Mouse (Mus musculus) C2C12 (cell line): ENCODE results near the gene Cpne4.

Experiments
- CEBPB ChIP-seq: IDR thresholded peaks from one replicate; pipeline ENCODE4 v1.6.1; 2011; ENCODE audit warnings: low read depth, mild to moderate bottlenecking, control low read depth, moderate library complexity
- CTCF ChIP-seq: IDR thresholded peaks from one replicate; pipeline ENCODE4 v1.5.1; 2011; ENCODE audit not compliant: control insufficient read depth, insufficient read depth, insufficient read length
- MAX ChIP-seq: IDR thresholded peaks from one replicate; pipeline ENCODE4 v1.6.1; 2011; ENCODE audit warnings: mild to moderate bottlenecking, control low read depth
- MYOG ChIP-seq: IDR thresholded peaks from one replicate; pipeline ENCODE4 v1.6.1; 2011; ENCODE audit not compliant: control insufficient read depth, insufficient read length; ENCODE audit errors: extremely low read depth
- USF1 ChIP-seq: IDR thresholded peaks from one replicate; pipeline ENCODE4 v1.6.1; 2011; ENCODE audit warnings: low read depth, mild to moderate bottlenecking, control low read depth, moderate library complexity

DNA sequence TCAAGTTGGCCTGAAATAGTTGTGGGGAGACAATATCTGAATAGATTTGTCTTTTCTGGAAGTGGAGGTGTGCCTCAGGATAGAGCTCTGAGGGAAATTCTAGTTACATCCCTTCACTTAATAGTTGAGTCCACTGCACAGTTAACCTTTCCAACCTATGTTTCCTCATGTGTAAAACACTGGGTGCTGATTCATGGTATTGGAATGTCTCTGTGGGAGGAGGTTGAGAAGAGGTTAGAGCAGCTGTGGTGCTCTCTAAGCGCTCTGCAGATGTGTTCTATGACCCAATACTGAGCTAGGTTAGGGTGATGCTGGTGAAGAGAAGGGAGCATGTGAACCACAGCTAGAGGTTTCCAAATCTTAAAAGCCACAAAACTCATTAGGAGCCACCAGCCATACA lies 318.7 kb downstream of the Cpne4 start:
- TF ChIP-seq CTCF (no peak), USF1 (no peak), MAX (no peak), MYOG (no peak), CEBPB (no peak)
